Mouse (Mus musculus) midbrain, embryonic 10.5 days (tissue): ENCODE results near the gene Prcc. TPM values are rescaled to one million over a fixed set of nuclear protein-coding genes. Genes with fewer than 3 reads are reported as not detected.
"Not testable (repeated sequence)": the region's sequence is repeated elsewhere in the genome, so short reads cannot be mapped to it uniquely, and the experiment has no call there.

Source experiments
- DNase-seq: peaks from one replicate; pipeline ENCODE4 v3.0.0-alpha.2; 2017; ENCODE audit warnings: low spot score
- H3K27ac ChIP-seq: fragments of 300-500 bp; sonication (generic); replicated peaks from 2 replicates; pipeline ENCODE4 v1.5.1; 2016; ENCODE audit warnings: mild to moderate bottlenecking
- H3K27me3 ChIP-seq: fragments of 300-500 bp; sonication (generic); 2 replicates; pipeline ENCODE4 v1.6.1; 2016; ENCODE audit warnings: low read depth, mild to moderate bottlenecking; ENCODE audit not compliant: poor library complexity, severe bottlenecking
- H3K36me3 ChIP-seq: fragments of 300-500 bp; sonication (generic); 2 replicates; pipeline ENCODE4 v1.6.1; 2016; ENCODE audit warnings: mild to moderate bottlenecking, moderate library complexity
- H3K4me1 ChIP-seq: fragments of 300-500 bp; sonication (generic); 2 replicates; pipeline ENCODE4 v1.6.1; 2016
- H3K4me3 ChIP-seq: fragments of 300-500 bp; sonication (generic); 2 replicates; pipeline ENCODE4 v1.5.1; 2016; ENCODE audit warnings: mild to moderate bottlenecking, moderate library complexity
- H3K9me3 ChIP-seq: fragments of 300-500 bp; sonication (generic); replicated peaks from 2 replicates; pipeline ENCODE4 v1.6.1; 2016; ENCODE audit warnings: mild to moderate bottlenecking
- WGBS: fragments of 180-500 bp; shearing (Covaris S2); methylation state at CpG from one replicate; pipeline ENCODE4 v1.1.7; 2016; 5-methylcytosine and 5-hydroxymethylcytosine counted together
- polyA plus RNA-seq: library from polyadenylated mRNA; unstranded; fragments of >200 nt; fragmentation: Nextera tagmentation; extraction: Ambion mirVana; gene quantifications from 2 replicates; pipeline ENCODE4 v1.2.1, GENCODE M21; 2016

Gene Prcc
- polyA plus RNA-seq, 1 experiment from 2014 or later: 19.1 TPM

GRCm38 (mm10) chr3:87901036-87901624 lies 15.7 kb upstream of the Prcc start:
- no peak for DNase-seq
- 65% methylated on average over 1 of the region's 1 CpGs for whole genome bisulfite sequencing

GRCm38 (mm10) chr3:87899776-87900175 lies 14.4 kb upstream of the Prcc start:
- H3K4me3 ChIP-seq: no peak overlapping the region
- H3K9me3 ChIP-seq: no peaks in the 10 kb centered on the region
- H3K27me3 ChIP-seq: no peaks in the 10 kb centered on the region
- H3K27ac ChIP-seq: no peak overlapping the region
- DNase-seq: no peak
- no peaks in the 10 kb centered on the region for H3K36me3 ChIP-seq
- H3K4me1 ChIP-seq: peaks cover 3% of the 10 kb centered on the region; the same call in 1 of the 2 replicates
- WGBS: 85% methylated on average over 3 of the region's 3 CpGs

More at GRCm38 (mm10) chr3:87901036-87901624, 15.7 kb upstream of the Prcc start:
- Histone ChIP-seq H3K27me3 (no peaks in the 10 kb centered on the region), H3K9me3 (no peaks in the 10 kb centered on the region), H3K27ac (peak overlapping the region; percentile 55), H3K36me3 (no peaks in the 10 kb centered on the region), H3K4me1 (peaks cover 8% of the 10 kb centered on the region; the same call in 1 of the 2 replicates), H3K4me3 (peak overlapping the region; percentile 3; the same call in 1 of the 2 replicates)

- H3K27me3 ChIP-seq: no peaks in the 10 kb centered on the region
- no peaks in the 10 kb centered on the region for H3K36me3 ChIP-seq
- WGBS: 71% methylated on average over 3 of the region's 3 CpGs
- H3K4me3 ChIP-seq: no peak overlapping the region
- H3K9me3 ChIP-seq: no peaks in the 10 kb centered on the region
- H3K4me1 ChIP-seq: peaks cover 3% of the 10 kb centered on the region; the same call in 1 of the 2 replicates
- H3K27ac ChIP-seq: no peak overlapping the region
- no peak for DNase-seq
Measured at GRCm38 (mm10) chr3:87899266-87899665, 13.9 kb upstream of the Prcc start.

GRCm38 (mm10) chr3:87893367-87893905 lies 8.0 kb upstream of the Prcc start:
- Histone ChIP-seq H3K36me3 (no peaks in the 10 kb centered on the region), H3K27me3 (no peaks in the 10 kb centered on the region), H3K4me3 (no peak overlapping the region), H3K27ac (no peak overlapping the region), H3K9me3 (peaks cover under 1% of the 10 kb centered on the region; the same call in 1 of the 2 replicates), H3K4me1 (no peaks in the 10 kb centered on the region)
- 73% methylated on average over 3 of the region's 3 CpGs for WGBS
- DNase-seq: no peak

GRCm38 (mm10) chr3:87891481-87891880 lies 6.1 kb upstream of the Prcc start:
- Histone ChIP-seq H3K27me3 (no peaks in the 10 kb centered on the region), H3K9me3 (peaks cover 6% of the 10 kb centered on the region; the same call in 1 of the 2 replicates), H3K36me3 (no peaks in the 10 kb centered on the region), H3K4me1 (no peaks in the 10 kb centered on the region), H3K27ac (no peak overlapping the region), H3K4me3 (no peak overlapping the region)
- DNase-seq: no peak
- 38% methylated on average over 3 of the region's 3 CpGs for WGBS

- peaks cover 20% of the 10 kb centered on the region for H3K4me1 ChIP-seq
- 76% methylated on average over 4 of the region's 4 CpGs for WGBS
- DNase-seq: not testable (repeated sequence)
Measured at GRCm38 (mm10) chr3:87887400-87887799, 2.0 kb upstream of the Prcc start.

GRCm38 (mm10) chr3:87886416-87886815 lies 1.0 kb upstream of the Prcc start:
- Histone ChIP-seq H3K4me1 (peaks cover 20% of the 10 kb centered on the region), H3K27me3 (no peaks in the 10 kb centered on the region), H3K36me3 (peaks cover 12% of the 10 kb centered on the region), H3K9me3 (peaks cover 6% of the 10 kb centered on the region; the same call in 1 of the 2 replicates), H3K27ac (peak overlapping the region; percentile 96; the same call in 1 of the 2 replicates), H3K4me3 (peak overlapping the region; percentile 99)
- WGBS: 86% methylated on average over 6 of the region's 6 CpGs
- DNase-seq: no peak

More at GRCm38 (mm10) chr3:87887400-87887799, 2.0 kb upstream of the Prcc start:
- H3K27me3 ChIP-seq, H3K9me3 ChIP-seq, H3K4me3 ChIP-seq, H3K27ac ChIP-seq, H3K36me3 ChIP-seq: not testable (repeated sequence)

- Histone ChIP-seq H3K27me3 (no peaks in the 10 kb centered on the region), H3K27ac (peak overlapping the region; percentile 96), H3K36me3 (peaks cover 16% of the 10 kb centered on the region), H3K4me1 (peaks cover 20% of the 10 kb centered on the region), H3K4me3 (peak overlapping the region; percentile 99), H3K9me3 (peaks cover 6% of the 10 kb centered on the region; the same call in 1 of the 2 replicates)
- no peak for DNase-seq
- WGBS: 13% methylated on average over 10 of the region's 10 CpGs
Measured at GRCm38 (mm10) chr3:87886004-87886365, 577 bp upstream of the Prcc start.

GRCm38 (mm10) chr3:87884708-87885251 lies 628 bp downstream of the Prcc start:
- Histone ChIP-seq H3K4me3 (peak overlapping the region; percentile 99), H3K27me3 (no peaks in the 10 kb centered on the region), H3K4me1 (peaks cover 20% of the 10 kb centered on the region), H3K27ac (peak overlapping the region; percentile 96), H3K9me3 (peaks cover 6% of the 10 kb centered on the region; the same call in 1 of the 2 replicates), H3K36me3 (peaks cover 28% of the 10 kb centered on the region)
- no peak for DNase-seq
- under 1% methylated on average over 28 of the region's 28 CpGs for WGBS

- Histone ChIP-seq H3K9me3 (peaks cover 6% of the 10 kb centered on the region; the same call in 1 of the 2 replicates), H3K27ac (peak overlapping the region; percentile 96), H3K27me3 (no peaks in the 10 kb centered on the region), H3K36me3 (peaks cover 31% of the 10 kb centered on the region), H3K4me3 (peak overlapping the region; percentile 99), H3K4me1 (peaks cover 20% of the 10 kb centered on the region)
- WGBS: 3% methylated on average over 3 of the region's 3 CpGs
- no peak for DNase-seq
Measured at GRCm38 (mm10) chr3:87884291-87884690, 1.1 kb downstream of the Prcc start.

GRCm38 (mm10) chr3:87877730-87878129 lies 7.7 kb downstream of the Prcc start:
- no peaks in the 10 kb centered on the region for H3K9me3 ChIP-seq
- WGBS: 98% methylated on average over 4 of the region's 4 CpGs
- no peak overlapping the region for H3K27ac ChIP-seq
- H3K4me1 ChIP-seq: no peaks in the 10 kb centered on the region
- H3K36me3 ChIP-seq: peaks cover 90% of the 10 kb centered on the region
- H3K4me3 ChIP-seq: no peak overlapping the region
- DNase-seq: no peak
- no peaks in the 10 kb centered on the region for H3K27me3 ChIP-seq

GRCm38 (mm10) chr3:87864111-87864510 lies 21.3 kb downstream of the Prcc start:
- not testable (repeated sequence) for H3K9me3 ChIP-seq, DNase-seq, H3K4me1 ChIP-seq, H3K27me3 ChIP-seq, H3K27ac ChIP-seq, H3K4me3 ChIP-seq
- WGBS: 91% methylated on average over 4 of the region's 4 CpGs
- H3K36me3 ChIP-seq: peaks cover 98% of the 10 kb centered on the region

GRCm38 (mm10) chr3:87859813-87860212 lies 25.6 kb downstream of the Prcc start:
- H3K27me3 ChIP-seq: no peaks in the 10 kb centered on the region
- H3K4me3 ChIP-seq: no peak overlapping the region
- DNase-seq: peak; percentile 49
- no peaks in the 10 kb centered on the region for H3K9me3 ChIP-seq
- WGBS: 43% methylated on average over 3 of the region's 3 CpGs
- H3K36me3 ChIP-seq: peaks cover 89% of the 10 kb centered on the region
- H3K4me1 ChIP-seq: no peaks in the 10 kb centered on the region
- H3K27ac ChIP-seq: no peak overlapping the region
